Mouse (Mus musculus): Measurements from ENCODE around the gene L3mbtl3. TPM values are rescaled to one million over a fixed set of nuclear protein-coding genes. Genes with fewer than 3 reads are reported as not detected.

The L3mbtl3 gene
- polyA plus RNA-seq (2014; fragmentation: Nextera tagmentation; extraction: Ambion mirVana): 21.1 and 24.9 TPM in 2 replicates

DNA sequence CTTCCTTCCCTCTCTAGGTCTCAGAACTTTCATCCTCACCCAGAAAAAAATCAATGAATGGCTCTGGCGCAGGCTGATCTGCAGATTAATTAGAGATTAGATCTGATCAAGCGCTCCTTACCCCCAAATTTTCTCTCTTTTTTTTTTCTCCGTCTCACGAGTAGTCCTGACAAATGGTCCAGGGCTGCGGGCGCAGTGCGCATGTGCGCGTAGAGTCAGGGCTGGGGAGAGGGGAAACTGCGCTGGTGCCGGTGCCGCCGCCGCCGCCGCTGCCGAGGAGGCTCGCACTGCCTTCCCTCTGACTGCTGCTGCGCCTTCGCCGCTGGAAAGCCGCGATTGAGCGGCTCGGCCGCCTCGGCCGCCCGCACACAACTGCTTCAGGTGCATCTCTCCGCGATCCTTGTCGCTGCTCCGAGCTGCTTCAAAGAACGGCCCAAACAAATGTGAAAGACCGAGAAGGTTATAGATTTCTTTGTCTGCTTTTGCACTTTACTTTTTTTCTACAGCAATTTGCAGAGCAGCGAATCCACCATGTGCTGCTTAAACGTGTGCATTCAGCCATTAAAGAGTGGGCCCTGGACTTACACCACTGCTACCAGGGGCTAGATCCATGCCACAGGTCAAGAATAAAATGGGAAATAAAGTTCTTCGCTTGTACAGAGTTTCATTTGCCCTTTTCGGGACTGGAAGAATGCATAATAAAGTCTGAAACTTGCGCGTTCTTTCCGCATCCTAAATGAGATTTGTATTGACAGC lies at the start of gene L3mbtl3:
L3mbtl3 (minus strand) TSS at position 182 of the 756 bp plus-strand sequence.
- Histone ChIP-seq H3K9me3 (replicated peaks; ENCODE audit: control insufficient read depth, low read length) (no peaks in the 10 kb centered on the region), H3K27me3 (ENCODE audit: control insufficient read depth, insufficient read depth, low read length) (no peaks in the 10 kb centered on the region), H3K36me3 (replicated peaks; ENCODE audit: control insufficient read depth, insufficient read depth, low read depth, low read length) (no peaks in the 10 kb centered on the region), H3K4me3 (ENCODE audit: low read depth, low read length) (peak within 1 kb of the TSS; percentile 87), H3K9ac (replicated peaks; ENCODE audit: low read length) (peak within 1 kb of the TSS; percentile 96), H3K4me1 (ENCODE audit: control insufficient read depth, insufficient read depth, low read length) (0 out of 2 replicates have a peak, but pooled peaks cover 2% of the 10 kb centered on the region), H3K4me2 (ENCODE audit: low read depth, low read length) (peak within 1 kb of the TSS; percentile 57), H3K27ac (replicated peaks; ENCODE audit: low read depth, low read length) (peak within 1 kb of the TSS; percentile 90)
- 1% methylated on average over 42 of the region's 42 CpGs for WGBS
- peak; percentile 91 for DNase-seq (ENCODE audit: low spot score)
- peak; percentile 88 for ATAC-seq (replicated peaks; ENCODE audit: insufficient number of reproducible peaks, low FRiP score, low TSS enrichment, low read depth)

- no peak for DNase-seq (ENCODE audit: low spot score)
- H3K36me3 ChIP-seq (replicated peaks; ENCODE audit: control insufficient read depth, insufficient read depth, low read depth, low read length): no peaks in the 10 kb centered on the region
- H3K4me2 ChIP-seq (ENCODE audit: low read depth, low read length): no peak overlapping the region
- no peak overlapping the region for H3K9ac ChIP-seq (replicated peaks; ENCODE audit: low read length)
- ATAC-seq (replicated peaks; ENCODE audit: insufficient number of reproducible peaks, low FRiP score, low TSS enrichment, low read depth): no peak
- H3K4me1 ChIP-seq (ENCODE audit: control insufficient read depth, insufficient read depth, low read length): no peaks in the 10 kb centered on the region
- H3K27ac ChIP-seq (replicated peaks; ENCODE audit: low read depth, low read length): no peak overlapping the region
- no peaks in the 10 kb centered on the region for H3K27me3 ChIP-seq (ENCODE audit: control insufficient read depth, insufficient read depth, low read length)
- no peak overlapping the region for H3K4me3 ChIP-seq (ENCODE audit: low read depth, low read length)
- no peaks in the 10 kb centered on the region for H3K9me3 ChIP-seq (replicated peaks; ENCODE audit: control insufficient read depth, low read length)
- 54% methylated on average over 2 of the region's 2 CpGs for WGBS
Observed at GRCm38 (mm10) chr10:26421168-26421567, 45.4 kb upstream of the L3mbtl3 start.

- Histone ChIP-seq H3K36me3 (replicated peaks; ENCODE audit: control insufficient read depth, insufficient read depth, low read depth, low read length) (no peaks in the 10 kb centered on the region), H3K4me2 (ENCODE audit: low read depth, low read length) (no peak overlapping the region), H3K9ac (replicated peaks; ENCODE audit: low read length) (no peak overlapping the region), H3K27me3 (ENCODE audit: control insufficient read depth, insufficient read depth, low read length) (no peaks in the 10 kb centered on the region), H3K4me1 (ENCODE audit: control insufficient read depth, insufficient read depth, low read length) (no peaks in the 10 kb centered on the region), H3K27ac (replicated peaks; ENCODE audit: low read depth, low read length) (no peak overlapping the region), H3K4me3 (ENCODE audit: low read depth, low read length) (no peak overlapping the region), H3K9me3 (replicated peaks; ENCODE audit: control insufficient read depth, low read length) (no peaks in the 10 kb centered on the region)
- no peak for ATAC-seq (replicated peaks; ENCODE audit: insufficient number of reproducible peaks, low FRiP score, low TSS enrichment, low read depth)
- no peak for DNase-seq (ENCODE audit: low spot score)
Observed at GRCm38 (mm10) chr10:26388656-26389055, 12.9 kb upstream of the L3mbtl3 start.

GRCm38 (mm10) chr10:26377332-26377602 lies 1.5 kb upstream of the L3mbtl3 start:
- Histone ChIP-seq H3K4me2 (ENCODE audit: low read depth, low read length) (no peak overlapping the region), H3K36me3 (replicated peaks; ENCODE audit: control insufficient read depth, insufficient read depth, low read depth, low read length) (no peaks in the 10 kb centered on the region), H3K27me3 (ENCODE audit: control insufficient read depth, insufficient read depth, low read length) (no peaks in the 10 kb centered on the region), H3K9ac (replicated peaks; ENCODE audit: low read length) (no peak overlapping the region), H3K4me1 (ENCODE audit: control insufficient read depth, insufficient read depth, low read length) (0 out of 2 replicates have a peak, but pooled peaks cover 2% of the 10 kb centered on the region), H3K9me3 (replicated peaks; ENCODE audit: control insufficient read depth, low read length) (no peaks in the 10 kb centered on the region), H3K4me3 (ENCODE audit: low read depth, low read length) (no peak overlapping the region), H3K27ac (replicated peaks; ENCODE audit: low read depth, low read length) (no peak overlapping the region)
- 77% methylated on average over 6 of the region's 6 CpGs for WGBS
- ATAC-seq (replicated peaks; ENCODE audit: insufficient number of reproducible peaks, low FRiP score, low TSS enrichment, low read depth): no peak
- no peak for DNase-seq (ENCODE audit: low spot score)

- Histone ChIP-seq H3K4me3 (ENCODE audit: low read depth, low read length) (peak overlapping the region; percentile 87), H3K27me3 (ENCODE audit: control insufficient read depth, insufficient read depth, low read length) (no peaks in the 10 kb centered on the region), H3K27ac (replicated peaks; ENCODE audit: low read depth, low read length) (no peak overlapping the region), H3K4me1 (ENCODE audit: control insufficient read depth, insufficient read depth, low read length) (0 out of 2 replicates have a peak, but pooled peaks cover 2% of the 10 kb centered on the region), H3K4me2 (ENCODE audit: low read depth, low read length) (peak overlapping the region; percentile 57), H3K36me3 (replicated peaks; ENCODE audit: control insufficient read depth, insufficient read depth, low read depth, low read length) (no peaks in the 10 kb centered on the region), H3K9me3 (replicated peaks; ENCODE audit: control insufficient read depth, low read length) (no peaks in the 10 kb centered on the region), H3K9ac (replicated peaks; ENCODE audit: low read length) (peak overlapping the region; percentile 96)
- ATAC-seq (replicated peaks; ENCODE audit: insufficient number of reproducible peaks, low FRiP score, low TSS enrichment, low read depth): no peak
- peak; percentile 42 for DNase-seq (ENCODE audit: low spot score)
- WGBS: 38% methylated on average over 10 of the region's 10 CpGs
Observed at GRCm38 (mm10) chr10:26376546-26377331, 968 bp upstream of the L3mbtl3 start.

- Histone ChIP-seq H3K9me3 (replicated peaks; ENCODE audit: control insufficient read depth, low read length) (no peaks in the 10 kb centered on the region), H3K9ac (replicated peaks; ENCODE audit: low read length) (peak overlapping the region; percentile 96), H3K27ac (replicated peaks; ENCODE audit: low read depth, low read length) (peak overlapping the region; percentile 90), H3K27me3 (ENCODE audit: control insufficient read depth, insufficient read depth, low read length) (no peaks in the 10 kb centered on the region), H3K4me2 (ENCODE audit: low read depth, low read length) (peak overlapping the region; percentile 57), H3K4me1 (ENCODE audit: control insufficient read depth, insufficient read depth, low read length) (0 out of 2 replicates have a peak, but pooled peaks cover 2% of the 10 kb centered on the region), H3K4me3 (ENCODE audit: low read depth, low read length) (peak overlapping the region; percentile 87), H3K36me3 (replicated peaks; ENCODE audit: control insufficient read depth, insufficient read depth, low read depth, low read length) (no peaks in the 10 kb centered on the region)
- DNase-seq (ENCODE audit: low spot score): peak; percentile 59
- WGBS: 0% methylated on average over 8 of the region's 30 CpGs
- ATAC-seq (replicated peaks; ENCODE audit: insufficient number of reproducible peaks, low FRiP score, low TSS enrichment, low read depth): peak; percentile 19; the same call in 1 of the 2 replicates
Observed at GRCm38 (mm10) chr10:26375351-26375751, 420 bp downstream of the L3mbtl3 start.

DNA sequence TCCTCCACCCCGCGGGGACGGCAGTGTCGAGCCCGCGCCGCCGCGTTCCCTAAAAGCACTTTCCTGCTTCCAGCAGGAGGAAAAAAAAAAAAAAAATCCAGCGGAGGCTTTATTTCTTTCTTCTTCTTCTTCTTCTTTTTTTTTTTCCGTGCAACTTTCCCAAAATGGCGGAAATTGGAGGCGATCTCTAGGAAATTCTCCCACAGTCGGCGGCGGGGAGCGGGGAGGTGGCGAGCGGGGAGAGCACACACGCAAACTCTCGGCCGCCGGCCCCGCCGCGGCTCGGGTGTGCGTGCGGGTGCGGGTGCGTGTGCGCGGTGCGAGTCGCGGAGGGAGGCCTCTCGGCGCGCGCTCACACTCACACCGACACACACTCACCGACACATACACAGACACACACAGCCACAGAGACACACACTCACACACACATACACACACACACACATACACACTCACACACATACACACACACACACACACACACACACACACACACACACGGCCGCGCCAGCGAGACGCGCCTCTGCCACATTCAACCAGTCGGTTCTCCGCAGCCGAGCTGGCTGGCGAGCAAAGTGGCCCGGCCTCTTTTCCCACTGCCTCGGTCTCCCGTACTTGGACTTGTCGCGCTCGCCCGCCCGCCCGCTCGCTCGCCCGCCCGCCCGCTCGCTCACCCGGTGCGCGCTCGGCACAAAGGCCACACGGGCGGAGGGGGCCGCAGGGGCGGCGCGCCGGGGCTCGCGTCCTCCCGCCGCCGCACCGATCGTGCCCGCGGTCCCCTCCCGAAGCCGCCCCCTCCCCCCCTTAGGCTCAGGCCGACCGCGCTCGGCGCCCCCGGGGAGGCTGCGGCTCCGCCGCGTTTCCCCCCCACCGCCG lies 1.1 kb downstream of the L3mbtl3 start:
- Histone ChIP-seq H3K4me2 (ENCODE audit: low read depth, low read length) (peak overlapping the region; percentile 57), H3K27me3 (ENCODE audit: control insufficient read depth, insufficient read depth, low read length) (no peaks in the 10 kb centered on the region), H3K36me3 (replicated peaks; ENCODE audit: control insufficient read depth, insufficient read depth, low read depth, low read length) (no peaks in the 10 kb centered on the region), H3K9me3 (replicated peaks; ENCODE audit: control insufficient read depth, low read length) (no peaks in the 10 kb centered on the region), H3K27ac (replicated peaks; ENCODE audit: low read depth, low read length) (peak overlapping the region; percentile 90), H3K9ac (replicated peaks; ENCODE audit: low read length) (peak overlapping the region; percentile 96), H3K4me3 (ENCODE audit: low read depth, low read length) (peak overlapping the region; percentile 87), H3K4me1 (ENCODE audit: control insufficient read depth, insufficient read depth, low read length) (0 out of 2 replicates have a peak, but pooled peaks cover 2% of the 10 kb centered on the region)
- 0% methylated on average over 28 of the region's 101 CpGs for WGBS
- DNase-seq (ENCODE audit: low spot score) (peak; percentile 63), ATAC-seq (replicated peaks; ENCODE audit: insufficient number of reproducible peaks, low FRiP score, low TSS enrichment, low read depth) (peak; percentile 35)
